ENCODE assay signal across 22 mouse cellular contexts in genomic region chr8:124845131-124845530, GRCm38 (mm10). TPM values are rescaled to one million over a fixed set of nuclear protein-coding genes. Genes with fewer than 3 reads are reported as not detected.
DNase-seq lines count a peak whose midpoint lies in the region; ATAC-seq lines count a peak whose summit lies in the region.
"Had no signal": no experiment of that assay in that cellular context is flagged by ENCODE, and none has a peak within 500 bp of the region (broad histone marks: within the 10 kb centered on the region; RNA-seq: fewer than 3 reads in every experiment).

No protein-coding gene starts in this region.

- DNase-seq in gastrocnemius, adult 18-20 months (ENCODE audit: low spot score) = peak; percentile 53
- no peak for DNase-seq in gastrocnemius, postnatal 14 days
- DNase-seq in liver, embryonic 13.5 days = no peak
- DNase-seq in liver, embryonic 11.5 days (ENCODE audit: low spot score) = no peak
- DNase-seq in lung, postnatal 25 days (ENCODE audit: low spot score) = peak; percentile 77
- DNase-seq in lung, postnatal 14 days = no peak
- DNase-seq in spleen, adult 12 weeks (ENCODE audit: low spot score) = no peak
- DNase-seq: adrenal gland, adult 2 months; adrenal gland, postnatal 25 days; B cell, adult 2 months; cerebellum, adult 2 months; cerebellum, postnatal 10 days; forebrain, postnatal 0 days; gastrocnemius, postnatal 10 days; heart, adult 2 months had no signal

- H3K9me3 ChIP-seq in liver, embryonic 13.5 days (replicated peaks) = no peaks in the 10 kb centered on the region
- no peaks in the 10 kb centered on the region for H3K9me3 ChIP-seq in liver, embryonic 11.5 days (ENCODE audit: control insufficient read depth, low read length)
- H3K9me3 ChIP-seq: embryonic facial prominence, embryonic 10.5 days; forebrain, embryonic 13.5 days; G1E; heart, embryonic 12.5 days; hindbrain, embryonic 10.5 days; hindbrain, embryonic 15.5 days had no signal

- H3K4me2 ChIP-seq in liver, embryonic 13.5 days = no peak overlapping the region
- H3K4me2 ChIP-seq in liver, embryonic 11.5 days = no peak overlapping the region
- H3K4me2 ChIP-seq: forebrain, embryonic 13.5 days; heart, embryonic 12.5 days; hindbrain, embryonic 15.5 days had no signal

- H3K36me3 ChIP-seq in liver, embryonic 13.5 days = peaks cover 27% of the 10 kb centered on the region
- peaks cover 9% of the 10 kb centered on the region for H3K36me3 ChIP-seq in liver, embryonic 11.5 days (ENCODE audit: control insufficient read depth, insufficient read depth, low read length)

- no peak overlapping the region for H3K9ac ChIP-seq in liver, embryonic 13.5 days
- H3K9ac ChIP-seq in liver, embryonic 11.5 days (ENCODE audit: low read depth, low read length) = no peak overlapping the region
- H3K9ac ChIP-seq: forebrain, embryonic 13.5 days; forebrain, postnatal 0 days; heart, embryonic 12.5 days; hindbrain, embryonic 15.5 days had no signal

- no peaks in the 10 kb centered on the region for H3K27me3 ChIP-seq in liver, embryonic 13.5 days
- no peaks in the 10 kb centered on the region for H3K27me3 ChIP-seq in liver, embryonic 11.5 days (replicated peaks; ENCODE audit: control insufficient read depth, insufficient read depth, low read length)
- H3K27me3 ChIP-seq: forebrain, embryonic 13.5 days; heart, embryonic 12.5 days; hindbrain, embryonic 15.5 days had no signal

- ATAC-seq in liver, embryonic 13.5 days (ENCODE audit: low read depth) = no peak
- no peak for ATAC-seq in liver, embryonic 11.5 days (replicated peaks; ENCODE audit: low FRiP score)
- ATAC-seq: CD4-positive, CD25-positive, alpha-beta regulatory T cell, adult 4 months; forebrain, embryonic 13.5 days; forebrain, postnatal 0 days had no signal

- WGBS in liver, embryonic 13.5 days (ENCODE audit: insufficient replicate concordance) = 61% methylated on average over 3 of the region's 3 CpGs
- 67% methylated on average over 3 of the region's 3 CpGs for WGBS in liver, embryonic 11.5 days

- H3K27ac ChIP-seq in liver, embryonic 13.5 days = 0 out of 2 replicates have a peak overlapping the region, but pooled peaks have one; percentile 36
- H3K27ac ChIP-seq in liver, embryonic 11.5 days (ENCODE audit: low read depth, low read length) = no peak overlapping the region
- H3K27ac ChIP-seq: embryonic facial prominence, embryonic 10.5 days; forebrain, embryonic 13.5 days; heart, adult 2 months; hindbrain, embryonic 10.5 days; hindbrain, embryonic 15.5 days had no signal

- no peak overlapping the region for H3K4me3 ChIP-seq in liver, embryonic 13.5 days (replicated peaks)
- no peak overlapping the region for H3K4me3 ChIP-seq in liver, embryonic 11.5 days (ENCODE audit: low read depth, low read length)
- H3K4me3 ChIP-seq: embryonic facial prominence, embryonic 10.5 days; forebrain, embryonic 13.5 days; heart, adult 2 months; heart, embryonic 12.5 days; hindbrain, embryonic 10.5 days; hindbrain, embryonic 15.5 days had no signal

- peaks cover 10% of the 10 kb centered on the region for H3K4me1 ChIP-seq in liver, embryonic 13.5 days (replicated peaks)
- H3K4me1 ChIP-seq in liver, embryonic 11.5 days (replicated peaks; ENCODE audit: control insufficient read depth, insufficient read depth, low read length) = no peaks in the 10 kb centered on the region; the same call in 1 of the 2 replicates
- H3K4me1 ChIP-seq: embryonic facial prominence, embryonic 10.5 days; forebrain, embryonic 13.5 days; hindbrain, embryonic 15.5 days had no signal

- intact Hi-C loops in gastrocnemius, postnatal 14 days (cut with DNase I; ENCODE audit: low total_unique reads) = no loop called here

RNA-seq across cellular contexts. Expression of gene Gnpat, which starts 17.7 kb away (rescaled TPM):
- 100 to 1,000 TPM; 138 to 151 TPM for total RNA-seq in gastrocnemius, adult 18-20 months (2021)
- 100 to 1,000 TPM in 1 of 2 experiments, 10 to 100 TPM in 1; 98.0 to 105 TPM for total RNA-seq in gastrocnemius, postnatal 14 days (2021)
- 47.3 and 53.9 TPM in 2 replicates for polyA plus RNA-seq in liver, embryonic 13.5 days (2015; fragmentation: Nextera tagmentation; extraction: Ambion mirVana)
- 107 and 109 TPM in 2 replicates for polyA plus RNA-seq in liver, embryonic 11.5 days (2014; fragmentation: Nextera tagmentation; extraction: Ambion mirVana)

RNA-seq across cellular contexts. Expression of gene 2810004N23Rik, which starts 17.8 kb away (rescaled TPM):
- total RNA-seq in gastrocnemius, adult 18-20 months (2021) = 10 to 100 TPM; 32.1 to 33.6 TPM
- total RNA-seq in gastrocnemius, postnatal 14 days (2021) = 10 to 100 TPM; 25.1 to 30.6 TPM
- 28.9 and 35.3 TPM in 2 replicates for polyA plus RNA-seq in liver, embryonic 13.5 days (2015; fragmentation: Nextera tagmentation; extraction: Ambion mirVana)
- polyA plus RNA-seq in liver, embryonic 11.5 days (2014; fragmentation: Nextera tagmentation; extraction: Ambion mirVana) = 65.7 and 71.5 TPM in 2 replicates

RNA-seq across cellular contexts. Expression of gene Trim67, which starts 52.2 kb away (rescaled TPM):
- under 1 TPM; 0.05 to 0.21 TPM for total RNA-seq in gastrocnemius, adult 18-20 months (2021)
- total RNA-seq in gastrocnemius, postnatal 14 days (2021) = under 1 TPM; 0.07 to 0.18 TPM
- polyA plus RNA-seq in liver, embryonic 13.5 days (2015; fragmentation: Nextera tagmentation; extraction: Ambion mirVana) = 0.03 TPM in 1 of 2 replicates, not detected in the other
- 0.05 TPM in 1 of 2 replicates, not detected in the other for polyA plus RNA-seq in liver, embryonic 11.5 days (2014; fragmentation: Nextera tagmentation; extraction: Ambion mirVana)
- polyA plus RNA-seq: CD4-positive, CD25-positive, alpha-beta regulatory T cell, adult 4 months; G1E had no signal

RNA-seq across cellular contexts. Expression of gene Exoc8, which starts 52.4 kb away (rescaled TPM):
- total RNA-seq in gastrocnemius, adult 18-20 months (2021) = 1 to 10 TPM; 6.9 to 7.4 TPM
- 1 to 10 TPM; 7.7 to 8.8 TPM for total RNA-seq in gastrocnemius, postnatal 14 days (2021)
- 4.2 and 4.5 TPM in 2 replicates for polyA plus RNA-seq in liver, embryonic 13.5 days (2015; fragmentation: Nextera tagmentation; extraction: Ambion mirVana)
- polyA plus RNA-seq in liver, embryonic 11.5 days (2014; fragmentation: Nextera tagmentation; extraction: Ambion mirVana) = 9.1 and 9.7 TPM in 2 replicates

RNA-seq across cellular contexts. Expression of gene Sprtn, which starts 52.6 kb away (rescaled TPM):
- total RNA-seq in gastrocnemius, adult 18-20 months (2021) = 1 to 10 TPM; 5.5 to 5.9 TPM
- total RNA-seq in gastrocnemius, postnatal 14 days (2021) = 1 to 10 TPM; 6.6 to 8.8 TPM
- polyA plus RNA-seq in liver, embryonic 13.5 days (2015; fragmentation: Nextera tagmentation; extraction: Ambion mirVana) = 6.1 and 7.5 TPM in 2 replicates
- 11.5 and 13.2 TPM in 2 replicates for polyA plus RNA-seq in liver, embryonic 11.5 days (2014; fragmentation: Nextera tagmentation; extraction: Ambion mirVana)

Comparison
In these comparisons a context has a peak if more than half of its experiments do, and no peak if none do; other contexts are left out.
1. DNase-seq: peak in gastrocnemius, adult 18-20 months (single experiment) and lung, postnatal 25 days (single experiment); none in gastrocnemius, postnatal 14 days (single experiment), liver, embryonic 13.5 days (single experiment), liver, embryonic 11.5 days (single experiment), lung, postnatal 14 days (single experiment) and spleen, adult 12 weeks (single experiment).